Mouse (Mus musculus): ENCODE data around the gene Slc38a10. TPM values are rescaled to one million over a fixed set of nuclear protein-coding genes. Genes with fewer than 3 reads are reported as not detected.

Gene Slc38a10
- polyA plus RNA-seq, 1 experiment from 2014 or later, result 83.9 TPM

GRCm38 (mm10) chr11:120065291-120065690, 85.9 kb downstream of the Slc38a10 start:
- Histone ChIP-seq H3K9ac (no peak overlapping the region), H3K4me2 (no peak overlapping the region), H3K27me3 (ENCODE audit: insufficient read depth, low read length) (no peaks in the 10 kb centered on the region), H3K4me3 (ENCODE audit: low read depth, low read length) (no peak overlapping the region), H3K4me1 (ENCODE audit: insufficient read depth) (no peaks in the 10 kb centered on the region; the same call in 1 of the 2 replicates), H3K36me3 (ENCODE audit: insufficient read depth) (peaks cover 69% of the 10 kb centered on the region), H3K9me3 (ENCODE audit: low read depth, low read length) (no peaks in the 10 kb centered on the region), H3K27ac (ENCODE audit: low read depth) (no peak overlapping the region; the same call in 1 of the 2 replicates)
- 36% methylated on average over 10 of the region's 10 CpGs for WGBS
- DNase-seq, result peak; percentile 77
- TF ChIP-seq CTCF (IDR thresholded peaks at IDR 0.05; ENCODE audit: low read depth), result peak; percentile 85
- peak; percentile 22; the same call in 1 of the 2 replicates for ATAC-seq (ENCODE audit: insufficient read depth)

GRCm38 (mm10) chr11:120064668-120065040, 86.5 kb downstream of the Slc38a10 start:
- H3K36me3 ChIP-seq (ENCODE audit: insufficient read depth), result peaks cover 62% of the 10 kb centered on the region
- ATAC-seq (ENCODE audit: insufficient read depth), result no peak
- no peak for TF ChIP-seq CTCF (IDR thresholded peaks at IDR 0.05; ENCODE audit: low read depth)

DNA sequence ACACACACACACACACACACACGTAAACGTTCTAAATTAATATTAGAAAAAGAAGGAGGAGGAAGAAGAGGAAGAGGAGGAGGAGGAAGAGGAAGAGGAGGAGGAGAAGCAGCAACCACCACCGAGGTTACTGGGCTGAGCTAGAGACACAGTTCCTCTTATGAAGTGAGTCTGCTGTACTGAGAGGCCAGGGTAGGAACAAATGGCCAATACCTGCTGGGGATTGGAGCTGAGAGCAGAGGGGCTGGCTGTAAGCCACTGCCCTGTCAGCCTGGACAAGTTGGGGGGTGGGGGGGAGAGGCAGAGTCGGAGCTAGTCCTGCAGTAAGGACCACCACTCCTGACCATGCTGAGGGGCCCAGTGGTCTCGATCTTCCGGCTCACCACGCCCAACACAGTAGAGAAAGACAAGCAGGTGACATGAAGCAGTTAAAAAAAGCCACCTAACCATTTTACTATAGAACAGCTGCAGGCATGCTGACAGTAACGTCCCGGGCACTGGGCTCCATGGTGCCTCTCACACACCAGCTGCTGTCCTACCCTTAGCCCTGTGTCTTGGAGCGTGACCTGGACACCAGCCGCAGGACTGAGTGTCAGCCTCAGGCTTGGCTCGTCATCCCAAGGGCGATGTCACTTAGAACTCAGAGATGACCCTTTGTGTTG, 87.0 kb downstream of the Slc38a10 start:
- H3K4me3 ChIP-seq (ENCODE audit: low read depth, low read length), result no peak overlapping the region
- no peaks in the 10 kb centered on the region for H3K27me3 ChIP-seq (ENCODE audit: insufficient read depth, low read length)
- no peak for ATAC-seq (ENCODE audit: insufficient read depth)

More at GRCm38 (mm10) chr11:120064668-120065040, 86.5 kb downstream of the Slc38a10 start:
- no peak overlapping the region for H3K27ac ChIP-seq (ENCODE audit: low read depth)
- no peaks in the 10 kb centered on the region for H3K9me3 ChIP-seq (ENCODE audit: low read depth, low read length)
- no peak overlapping the region for H3K4me3 ChIP-seq (ENCODE audit: low read depth, low read length)
- H3K4me2 ChIP-seq, result no peak overlapping the region
- no peaks in the 10 kb centered on the region for H3K27me3 ChIP-seq (ENCODE audit: insufficient read depth, low read length)
- DNase-seq, result no peak
- no peak overlapping the region for H3K9ac ChIP-seq
- WGBS, result 94% methylated on average over 11 of the region's 11 CpGs
- H3K4me1 ChIP-seq (ENCODE audit: insufficient read depth), result no peaks in the 10 kb centered on the region; the same call in 1 of the 2 replicates

GRCm38 (mm10) chr11:120063326-120063725, 87.8 kb downstream of the Slc38a10 start:
- H3K4me1 ChIP-seq (ENCODE audit: insufficient read depth), result no peaks in the 10 kb centered on the region
- no peak overlapping the region for H3K4me3 ChIP-seq (ENCODE audit: low read depth, low read length)
- DNase-seq (no peak), ATAC-seq (ENCODE audit: insufficient read depth) (no peak)
- no peak overlapping the region for H3K27ac ChIP-seq (ENCODE audit: low read depth)
- no peaks in the 10 kb centered on the region for H3K9me3 ChIP-seq (ENCODE audit: low read depth, low read length)
- H3K27me3 ChIP-seq (ENCODE audit: insufficient read depth, low read length), result no peaks in the 10 kb centered on the region
- WGBS, result 74% methylated on average over 5 of the region's 5 CpGs
- no peak overlapping the region for H3K4me2 ChIP-seq
- H3K9ac ChIP-seq, result no peak overlapping the region
- no peak for TF ChIP-seq CTCF (IDR thresholded peaks at IDR 0.05; ENCODE audit: low read depth)
- peaks cover 55% of the 10 kb centered on the region for H3K36me3 ChIP-seq (ENCODE audit: insufficient read depth)

More for the DNA sequence above, 87.0 kb downstream of the Slc38a10 start:
- Histone ChIP-seq H3K4me2 (no peak overlapping the region), H3K9me3 (ENCODE audit: low read depth, low read length) (no peaks in the 10 kb centered on the region), H3K36me3 (ENCODE audit: insufficient read depth) (peaks cover 59% of the 10 kb centered on the region), H3K27ac (ENCODE audit: low read depth) (no peak overlapping the region), H3K4me1 (ENCODE audit: insufficient read depth) (no peaks in the 10 kb centered on the region), H3K9ac (no peak overlapping the region)
- 84% methylated on average over 11 of the region's 13 CpGs for WGBS
- TF ChIP-seq CTCF (IDR thresholded peaks at IDR 0.05; ENCODE audit: low read depth), result no peak
- DNase-seq, result no peak

GRCm38 (mm10) chr11:120060634-120061033, 90.5 kb downstream of the Slc38a10 start:
- DNase-seq (no peak), ATAC-seq (ENCODE audit: insufficient read depth) (no peak)
- Histone ChIP-seq H3K27me3 (ENCODE audit: insufficient read depth, low read length) (no peaks in the 10 kb centered on the region), H3K9me3 (ENCODE audit: low read depth, low read length) (no peaks in the 10 kb centered on the region; the same call in 1 of the 2 replicates), H3K27ac (ENCODE audit: low read depth) (no peak overlapping the region), H3K36me3 (ENCODE audit: insufficient read depth) (peaks cover 30% of the 10 kb centered on the region), H3K4me1 (ENCODE audit: insufficient read depth) (no peaks in the 10 kb centered on the region), H3K9ac (no peak overlapping the region), H3K4me3 (ENCODE audit: low read depth, low read length) (no peak overlapping the region), H3K4me2 (no peak overlapping the region)
- WGBS, result 72% methylated on average over 8 of the region's 8 CpGs
- TF ChIP-seq CTCF (IDR thresholded peaks at IDR 0.05; ENCODE audit: low read depth), result no peak

GRCm38 (mm10) chr11:120055953-120056732, 95.0 kb downstream of the Slc38a10 start:
- no peak for TF ChIP-seq CTCF (IDR thresholded peaks at IDR 0.05; ENCODE audit: low read depth)

More at GRCm38 (mm10) chr11:120055953-120056732, 95.0 kb downstream of the Slc38a10 start:
- DNase-seq (no peak), ATAC-seq (ENCODE audit: insufficient read depth) (no peak)
- Histone ChIP-seq H3K9ac (no peak overlapping the region), H3K4me2 (no peak overlapping the region), H3K27ac (ENCODE audit: low read depth) (no peak overlapping the region), H3K36me3 (ENCODE audit: insufficient read depth) (no peaks in the 10 kb centered on the region), H3K4me1 (ENCODE audit: insufficient read depth) (no peaks in the 10 kb centered on the region), H3K4me3 (ENCODE audit: low read depth, low read length) (no peak overlapping the region), H3K27me3 (ENCODE audit: insufficient read depth, low read length) (no peaks in the 10 kb centered on the region), H3K9me3 (ENCODE audit: low read depth, low read length) (no peaks in the 10 kb centered on the region; the same call in 1 of the 2 replicates)
- 70% methylated on average over 12 of the region's 12 CpGs for WGBS

Small RNAs within 50 kb of the gene (microRNA-seq; reads per million reads assigned to microRNA genes)
- gene Gm25948 (ENCODE audit: borderline number of aligned reads), result not detected

Other genes starting within 250 kb of the Slc38a10 start
- 94.3 and 104 TPM in 2 replicates for gene Chmp6, start 237.9 kb downstream of the Slc38a10 start, polyA plus RNA-seq (2014; fragmentation: Nextera tagmentation; extraction: Ambion mirVana)
- gene Baiap2, start 208.6 kb downstream of the Slc38a10 start, polyA plus RNA-seq (2014; fragmentation: Nextera tagmentation; extraction: Ambion mirVana), result 20.4 and 20.5 TPM in 2 replicates
- gene Aatk, start 104.2 kb downstream of the Slc38a10 start, polyA plus RNA-seq (2014; fragmentation: Nextera tagmentation; extraction: Ambion mirVana), result 2.2 and 2.3 TPM in 2 replicates
- gene Cep131, start 64.5 kb downstream of the Slc38a10 start, polyA plus RNA-seq (2014; fragmentation: Nextera tagmentation; extraction: Ambion mirVana), result 22.1 and 27.3 TPM in 2 replicates
- 13.4 and 17.1 TPM in 2 replicates for gene Tepsin, start 52.6 kb downstream of the Slc38a10 start, polyA plus RNA-seq (2014; fragmentation: Nextera tagmentation; extraction: Ambion mirVana)
- 76.7 and 88.6 TPM in 2 replicates for gene Ndufaf8, start 52.4 kb downstream of the Slc38a10 start, polyA plus RNA-seq (2014; fragmentation: Nextera tagmentation; extraction: Ambion mirVana)
- 14.3 and 15.6 TPM in 2 replicates for gene Bahcc1, start 81.6 kb upstream of the Slc38a10 start, polyA plus RNA-seq (2014; fragmentation: Nextera tagmentation; extraction: Ambion mirVana)
- 2,614 and 2,926 TPM in 2 replicates for gene Actg1, start 197.2 kb upstream of the Slc38a10 start, polyA plus RNA-seq (2014; fragmentation: Nextera tagmentation; extraction: Ambion mirVana)
- 0.23 and 0.57 TPM in 2 replicates for gene Fscn2, start 210.2 kb upstream of the Slc38a10 start, polyA plus RNA-seq (2014; fragmentation: Nextera tagmentation; extraction: Ambion mirVana)
- gene Faap100, start 227.4 kb upstream of the Slc38a10 start, polyA plus RNA-seq (2014; fragmentation: Nextera tagmentation; extraction: Ambion mirVana), result 35.6 and 44.5 TPM in 2 replicates

Measured in lung, embryonic 14.5 days (tissue).